Mouse (Mus musculus) spleen, adult 2 months (tissue): ENCODE data around the gene Arhgef10l. TPM values are rescaled to one million over a fixed set of nuclear protein-coding genes. Genes with fewer than 3 reads are reported as not detected.
A peak's percentile ranks its signal among the peaks of the same experiment; 100 is the strongest.

Source experiments
- DNase-seq, 2 experiments: peaks; one replicate each; pipeline versions ENCODE4 v3.0.0 to v3.0.0-alpha.2; 2012 to 2021; ENCODE audit warnings: low spot score in 2 of 2, low read depth in 1 of 2
- H3K27ac ChIP-seq: fragments of 200-500 bp; 2 replicates; pipeline ENCODE4 v1.5.1; 2012; ENCODE audit warnings: low read length, inconsistent platforms; ENCODE audit not compliant: insufficient read depth
- H3K27me3 ChIP-seq: fragments of 200-500 bp; 2 replicates; pipeline ENCODE4 v1.6.1; 2012; ENCODE audit warnings: mild to moderate bottlenecking, moderate library complexity, low read length, inconsistent platforms; ENCODE audit not compliant: control insufficient read depth, insufficient read depth
- H3K36me3 ChIP-seq: fragments of 200-500 bp; 2 replicates; pipeline ENCODE4 v1.6.1; 2012; ENCODE audit warnings: mild to moderate bottlenecking, low read length, inconsistent platforms; ENCODE audit not compliant: control insufficient read depth, insufficient read depth
- H3K4me1 ChIP-seq: fragments of 200-500 bp; 2 replicates; pipeline ENCODE4 v1.6.1; 2011; ENCODE audit warnings: inconsistent platforms; ENCODE audit not compliant: control insufficient read depth, insufficient read depth, insufficient read length
- H3K4me3 ChIP-seq: fragments of 200-500 bp; 2 replicates; pipeline ENCODE4 v1.5.1; 2011; ENCODE audit warnings: mild to moderate bottlenecking, inconsistent platforms; ENCODE audit not compliant: insufficient read depth, insufficient read length; ENCODE audit errors: extremely low read depth
- CTCF ChIP-seq: fragments of 200-500 bp; IDR thresholded peaks from 2 replicates; pipeline ENCODE4 v1.5.1; 2011; ENCODE audit warnings: mild to moderate bottlenecking, inconsistent platforms; ENCODE audit not compliant: insufficient read depth, insufficient read length, insufficient replicate concordance; ENCODE audit errors: extremely low read depth
- POLR2A ChIP-seq: fragments of 200-500 bp; IDR thresholded peaks from 2 replicates; pipeline ENCODE4 v1.6.1; 2011; ENCODE audit warnings: low read depth, low read length, inconsistent platforms
- WGBS: fragments of 180-500 bp; shearing (Covaris S2); methylation state at CpG from one replicate; pipeline ENCODE4 v1.1.7; 2018; 5-methylcytosine and 5-hydroxymethylcytosine counted together
- polyA plus RNA-seq: library from polyadenylated mRNA; depleted of rRNA; stranded (reverse); fragments of >200 nt; gene quantifications from 2 replicates; pipeline ENCODE4 v1.2.3, GENCODE M21; 2012

Arhgef10l gene
- polyA plus RNA-seq, 1 experiment: 7.9 TPM

GRCm38 (mm10) chr4:140605790-140606189 lies 60.0 kb downstream of the Arhgef10l start:
- no peak for TF ChIP-seq POLR2A
- no peak for TF ChIP-seq CTCF
- H3K27ac ChIP-seq: no peak overlapping the region
- no peaks in the 10 kb centered on the region for H3K4me1 ChIP-seq
- H3K27me3 ChIP-seq: no peaks in the 10 kb centered on the region
- WGBS: 89% methylated on average over 7 of the region's 7 CpGs
- DNase-seq: no peak
- no peak overlapping the region for H3K4me3 ChIP-seq
- H3K36me3 ChIP-seq: no peaks in the 10 kb centered on the region

- H3K4me3 ChIP-seq: no peak overlapping the region
- no peaks in the 10 kb centered on the region for H3K36me3 ChIP-seq
- 93% methylated on average over 6 of the region's 6 CpGs for WGBS
- TF ChIP-seq CTCF: no peak
- TF ChIP-seq POLR2A: no peak
- no peak for DNase-seq
- H3K4me1 ChIP-seq: no peaks in the 10 kb centered on the region
- no peak overlapping the region for H3K27ac ChIP-seq
- H3K27me3 ChIP-seq: no peaks in the 10 kb centered on the region
These were observed 60.6 kb downstream of the Arhgef10l start for GRCm38 (mm10) chr4:140605247-140605646.

DNA sequence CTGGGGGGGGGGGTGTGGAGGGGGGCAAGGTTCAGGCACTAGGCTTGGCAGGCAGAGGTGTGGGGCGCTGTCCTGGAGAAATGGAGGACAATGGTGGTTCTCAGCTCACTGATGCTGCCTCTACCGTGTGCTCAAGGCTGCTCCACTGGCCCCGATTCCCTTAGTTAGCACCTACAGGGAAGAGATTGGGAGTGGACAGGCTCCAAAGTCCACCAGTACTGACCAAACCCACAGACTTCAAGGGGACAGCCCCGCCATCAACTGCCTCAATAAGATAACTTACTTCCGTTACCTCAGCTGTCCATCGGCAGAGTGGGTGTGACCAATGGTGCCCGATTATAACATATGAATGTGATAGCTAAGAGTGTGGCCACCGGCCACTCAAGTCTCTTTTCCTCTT lies 61.3 kb downstream of the Arhgef10l start:
- Histone ChIP-seq H3K4me3 (no peak overlapping the region), H3K4me1 (no peaks in the 10 kb centered on the region), H3K27me3 (no peaks in the 10 kb centered on the region), H3K36me3 (no peaks in the 10 kb centered on the region), H3K27ac (no peak overlapping the region)
- no peak for DNase-seq
- TF ChIP-seq CTCF: no peak
- TF ChIP-seq POLR2A: no peak
- 91% methylated on average over 8 of the region's 8 CpGs for WGBS

GRCm38 (mm10) chr4:140602022-140602421 lies 63.8 kb downstream of the Arhgef10l start:
- Histone ChIP-seq H3K27ac (no peak overlapping the region), H3K36me3 (no peaks in the 10 kb centered on the region), H3K27me3 (no peaks in the 10 kb centered on the region), H3K4me1 (no peaks in the 10 kb centered on the region), H3K4me3 (no peak overlapping the region)
- no peak for TF ChIP-seq POLR2A
- no peak for TF ChIP-seq CTCF
- WGBS: 79% methylated on average over 4 of the region's 4 CpGs
- no peak for DNase-seq

- Histone ChIP-seq H3K27ac (no peak overlapping the region), H3K4me3 (no peak overlapping the region), H3K4me1 (no peaks in the 10 kb centered on the region), H3K36me3 (no peaks in the 10 kb centered on the region), H3K27me3 (no peaks in the 10 kb centered on the region)
- 32% methylated on average over 11 of the region's 11 CpGs for WGBS
- peak in 1 of 2 experiments; percentile 30 for DNase-seq
- TF ChIP-seq POLR2A (no peak), CTCF (no peak)
These were observed 64.7 kb downstream of the Arhgef10l start for GRCm38 (mm10) chr4:140601153-140601552.

DNA sequence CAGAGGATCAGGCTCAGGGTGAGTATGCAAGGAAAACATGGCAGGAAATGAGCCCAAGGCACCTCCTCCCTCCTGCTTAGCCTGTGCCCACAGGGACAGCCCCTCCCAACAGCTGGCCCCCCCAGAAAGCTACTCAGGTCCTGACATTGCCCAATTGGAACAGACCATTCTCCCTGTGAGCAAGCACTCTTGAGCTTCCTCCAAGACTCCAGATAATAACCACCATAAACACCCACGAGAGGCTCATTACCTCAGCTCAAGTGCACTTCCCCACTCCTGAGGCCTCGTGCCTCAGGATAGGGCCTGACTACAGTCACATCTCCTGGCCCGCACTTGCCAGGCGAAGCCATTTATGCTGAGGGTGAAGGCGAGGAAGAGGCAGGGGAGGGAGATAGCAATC lies 67.0 kb downstream of the Arhgef10l start:
- Histone ChIP-seq H3K4me1 (no peaks in the 10 kb centered on the region), H3K27me3 (no peaks in the 10 kb centered on the region), H3K36me3 (no peaks in the 10 kb centered on the region), H3K27ac (no peak overlapping the region), H3K4me3 (no peak overlapping the region)
- DNase-seq: no peak
- 69% methylated on average over 5 of the region's 5 CpGs for WGBS
- TF ChIP-seq POLR2A: no peak
- TF ChIP-seq CTCF: no peak

GRCm38 (mm10) chr4:140597928-140598327 lies 67.9 kb downstream of the Arhgef10l start:
- H3K4me3 ChIP-seq: no peak overlapping the region
- WGBS: 91% methylated on average over 6 of the region's 6 CpGs
- DNase-seq: no peak
- no peaks in the 10 kb centered on the region for H3K4me1 ChIP-seq
- H3K36me3 ChIP-seq: no peaks in the 10 kb centered on the region
- no peak overlapping the region for H3K27ac ChIP-seq
- H3K27me3 ChIP-seq: no peaks in the 10 kb centered on the region
- no peak for TF ChIP-seq POLR2A
- no peak for TF ChIP-seq CTCF
